Mouse (Mus musculus) ES-E14 (cell line): ENCODE results near the gene Lhfpl3. TPM values are rescaled to one million over a fixed set of nuclear protein-coding genes. Genes with fewer than 3 reads are reported as not detected.

Experiments used
- DNase-seq: peaks from one replicate; pipeline ENCODE4 v3.0.0-alpha.2; 2013; ENCODE audit warnings: low read depth, low spot score
- H3K27ac ChIP-seq: 2 replicates; pipeline ENCODE4 v1.5.1; 2012; ENCODE audit warnings: low read depth, mild to moderate bottlenecking, low read length, moderate library complexity, mixed read lengths; ENCODE audit not compliant: poor library complexity, insufficient read depth, severe bottlenecking
- H3K36me3 ChIP-seq: 2 replicates; pipeline ENCODE4 v1.6.1; 2012; ENCODE audit warnings: mild to moderate bottlenecking, low read length, moderate library complexity, mixed read lengths; ENCODE audit not compliant: control insufficient read depth, poor library complexity, insufficient read depth, severe bottlenecking
- H3K4me1 ChIP-seq, 2 experiments: fragments of 150-350 bp in 1 of 2; sonication (generic) in 1 of 2; 2 replicates each; pipeline ENCODE4 v1.6.1; 2012; ENCODE audit warnings: low read length in 2 of 2, mild to moderate bottlenecking in 1 of 2, mixed read lengths in 1 of 2; ENCODE audit not compliant: control insufficient read depth in 2 of 2, insufficient read depth in 2 of 2, poor library complexity in 1 of 2
- H3K4me3 ChIP-seq, 2 experiments: fragments of 150-350 bp in 1 of 2; sonication (generic) in 1 of 2; 2 replicates each; pipeline ENCODE4 v1.5.1; 2012; ENCODE audit warnings: low read length in 2 of 2, low read depth in 1 of 2, mild to moderate bottlenecking in 1 of 2, mixed read lengths in 1 of 2; ENCODE audit not compliant: insufficient read depth in 1 of 2, poor library complexity in 1 of 2, severe bottlenecking in 1 of 2
- H3K9ac ChIP-seq: 2 replicates; pipeline ENCODE4 v1.6.1; 2012; ENCODE audit warnings: low read depth, mild to moderate bottlenecking, low read length, mixed read lengths; ENCODE audit not compliant: poor library complexity, insufficient read depth, severe bottlenecking
- H3K9me3 ChIP-seq: fragments of 150-350 bp; sonication (generic); 2 replicates; pipeline ENCODE4 v1.6.1; 2012; ENCODE audit warnings: low read depth, mild to moderate bottlenecking, low read length; ENCODE audit not compliant: control insufficient read depth, insufficient read depth
- CHD2 ChIP-seq: IDR thresholded peaks from 2 replicates; pipeline ENCODE4 v1.6.1; 2014; ENCODE audit warnings: mild to moderate bottlenecking, low read depth, low read length, inconsistent platforms
- HCFC1 ChIP-seq: IDR thresholded peaks from 2 replicates; pipeline ENCODE4 v1.6.1; 2012; ENCODE audit warnings: low read length, inconsistent platforms, borderline replicate concordance; ENCODE audit not compliant: insufficient read depth
- MAFK ChIP-seq: IDR thresholded peaks from 2 replicates; pipeline ENCODE4 v1.6.1; 2014; ENCODE audit warnings: mild to moderate bottlenecking, low read depth, low read length, inconsistent platforms; ENCODE audit not compliant: insufficient read depth
- ZC3H11A ChIP-seq: IDR thresholded peaks from 2 replicates; pipeline ENCODE4 v1.6.1; 2012; ENCODE audit warnings: low read depth, mild to moderate bottlenecking, inconsistent platforms, low read length, borderline replicate concordance
- ZNF384 ChIP-seq: IDR thresholded peaks from 2 replicates; pipeline ENCODE4 v1.6.1; 2012; ENCODE audit warnings: low read depth, low read length, inconsistent platforms
- in situ Hi-C, 2 experiments: fragments of 600-800 bp; cut with MboI; formaldehyde crosslinking; loops; one replicate each; pipeline ENCODE4 v1.15.1; 2025; ENCODE audit warnings: low sequenced_read_pairs in 2 of 2, inconsistent platforms in 1 of 2; ENCODE audit not compliant: unreplicated experiment in 2 of 2
- total RNA-seq: library from RNA; depleted of rRNA; stranded (reverse); fragments of 300-350 nt; gene quantifications from 2 replicates; pipeline ENCODE4 v1.2.3, GENCODE M21; 2012

Gene Lhfpl3
- total RNA-seq, 1 experiment = not detected

DNA sequence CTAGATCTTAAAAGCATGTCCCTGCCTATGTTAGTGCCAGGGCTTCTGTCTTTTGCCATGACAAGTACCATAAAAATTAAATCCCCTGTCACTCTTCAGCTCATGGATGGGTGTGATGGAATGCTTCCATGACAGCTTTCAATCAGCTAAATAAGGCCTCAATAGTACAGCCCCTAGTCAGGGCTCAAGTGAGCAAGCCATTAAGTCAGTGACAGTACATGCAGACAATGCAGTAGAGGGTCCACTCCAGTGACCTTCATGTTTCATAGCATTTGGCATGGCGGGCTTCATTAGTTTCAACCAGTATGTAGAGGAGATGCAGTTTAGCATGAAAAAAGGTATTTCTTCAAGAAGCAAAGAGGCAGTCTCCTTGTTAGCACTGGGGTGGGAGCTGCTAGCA lies 420.8 kb downstream of the Lhfpl3 start:
- TF ChIP-seq HCFC1 (no peak), ZNF384 (no peak), ZC3H11A (no peak), MAFK (no peak), CHD2 (no peak)
- H3K4me1 ChIP-seq = no peaks in the 10 kb centered on the region
- no peaks in the 10 kb centered on the region for H3K36me3 ChIP-seq
- H3K4me3 ChIP-seq = no peak overlapping the region
- H3K27ac ChIP-seq = no peak overlapping the region
- in situ Hi-C loops = no loop called here
- DNase-seq = no peak
- H3K9ac ChIP-seq = no peak overlapping the region
- no peaks in the 10 kb centered on the region for H3K9me3 ChIP-seq

DNA sequence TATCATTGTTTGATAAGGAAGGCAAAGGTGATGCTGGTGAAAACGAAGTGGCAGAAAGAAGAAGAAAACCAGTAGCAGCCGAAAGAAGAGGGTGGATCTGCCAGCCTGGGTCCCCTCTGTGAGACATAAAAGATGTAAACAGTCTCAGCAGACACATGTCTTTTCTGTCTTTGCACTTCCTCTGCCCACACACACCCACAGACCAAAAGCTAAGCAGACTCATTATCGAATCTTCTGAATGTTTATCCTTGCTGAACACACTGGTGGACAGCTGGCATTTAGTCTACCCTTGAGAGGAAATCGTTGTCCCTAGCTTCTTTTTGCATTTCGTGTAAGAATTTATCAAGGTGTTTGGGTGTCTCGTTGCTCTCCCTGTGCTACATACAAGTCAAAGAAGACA lies 443.8 kb downstream of the Lhfpl3 start:
- Histone ChIP-seq H3K9ac (no peak overlapping the region), H3K36me3 (no peaks in the 10 kb centered on the region), H3K4me1 (no peaks in the 10 kb centered on the region), H3K9me3 (no peaks in the 10 kb centered on the region), H3K4me3 (no peak overlapping the region), H3K27ac (no peak overlapping the region)
- DNase-seq = no peak
- in situ Hi-C loops = no loop called here
- TF ChIP-seq CHD2 = no peak
- TF ChIP-seq MAFK = no peak
- TF ChIP-seq HCFC1 = no peak
- no peak for TF ChIP-seq ZNF384
- no peak for TF ChIP-seq ZC3H11A

GRCm38 (mm10) chr5:23196879-23197278 lies 451.0 kb downstream of the Lhfpl3 start:
- no peak overlapping the region for H3K4me3 ChIP-seq
- in situ Hi-C loops = no loop called here
- H3K27ac ChIP-seq = no peak overlapping the region
- no peak for TF ChIP-seq ZNF384
- DNase-seq = no peak
- H3K9me3 ChIP-seq = no peaks in the 10 kb centered on the region
- no peaks in the 10 kb centered on the region for H3K36me3 ChIP-seq
- H3K9ac ChIP-seq = no peak overlapping the region
- H3K4me1 ChIP-seq = no peaks in the 10 kb centered on the region

- Histone ChIP-seq H3K4me1 (no peaks in the 10 kb centered on the region), H3K9me3 (no peaks in the 10 kb centered on the region), H3K27ac (no peak overlapping the region), H3K9ac (no peak overlapping the region), H3K36me3 (no peaks in the 10 kb centered on the region), H3K4me3 (no peak overlapping the region)
- in situ Hi-C loops = no loop called here
- TF ChIP-seq MAFK (no peak), HCFC1 (no peak), ZC3H11A (no peak), CHD2 (no peak), ZNF384 (no peak)
- DNase-seq = no peak
Measured at GRCm38 (mm10) chr5:23213086-23213485, 467.2 kb downstream of the Lhfpl3 start.

- TF ChIP-seq MAFK (no peak), CHD2 (no peak), ZNF384 (no peak), ZC3H11A (no peak), HCFC1 (no peak)
- Histone ChIP-seq H3K36me3 (no peaks in the 10 kb centered on the region), H3K9me3 (no peaks in the 10 kb centered on the region), H3K27ac (no peak overlapping the region), H3K4me1 (no peaks in the 10 kb centered on the region), H3K9ac (no peak overlapping the region), H3K4me3 (no peak overlapping the region)
- DNase-seq = no peak
- in situ Hi-C loops = no loop called here
Measured at GRCm38 (mm10) chr5:23214646-23215045, 468.8 kb downstream of the Lhfpl3 start.
